Mouse (Mus musculus) adipocyte (in vitro differentiated cells): ENCODE measurements around the gene AI661453.
"Not testable (repeated sequence)": the region's sequence is repeated elsewhere in the genome, so short reads cannot be mapped to it uniquely, and the experiment has no call there.

ENCODE experiments used
- DNase-seq: peaks from one replicate; pipeline ENCODE4 v3.0.0-alpha.2; 2016; ENCODE audit warnings: low spot score

The AI661453 gene

DNA sequence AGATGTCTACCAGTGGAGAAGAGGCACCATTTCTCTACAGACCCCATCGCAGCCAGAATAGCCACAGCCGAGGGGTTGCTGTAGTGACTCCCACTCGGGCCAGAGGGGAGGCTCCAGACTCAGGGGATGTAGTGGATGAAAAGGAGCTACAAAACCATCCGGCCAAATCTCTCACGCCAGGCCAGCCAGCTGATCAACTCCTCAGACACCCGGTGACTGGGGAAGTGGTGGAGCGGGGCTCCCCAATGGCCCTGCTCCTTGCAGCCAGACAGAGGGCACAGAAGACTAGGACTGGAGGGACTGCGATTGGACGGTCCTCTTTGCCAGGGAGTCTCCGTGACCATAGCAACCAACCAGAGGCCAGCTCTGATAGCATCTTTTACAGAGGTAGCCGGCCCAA, 31.2 kb downstream of the AI661453 start:
- DNase-seq: no peak

DNA sequence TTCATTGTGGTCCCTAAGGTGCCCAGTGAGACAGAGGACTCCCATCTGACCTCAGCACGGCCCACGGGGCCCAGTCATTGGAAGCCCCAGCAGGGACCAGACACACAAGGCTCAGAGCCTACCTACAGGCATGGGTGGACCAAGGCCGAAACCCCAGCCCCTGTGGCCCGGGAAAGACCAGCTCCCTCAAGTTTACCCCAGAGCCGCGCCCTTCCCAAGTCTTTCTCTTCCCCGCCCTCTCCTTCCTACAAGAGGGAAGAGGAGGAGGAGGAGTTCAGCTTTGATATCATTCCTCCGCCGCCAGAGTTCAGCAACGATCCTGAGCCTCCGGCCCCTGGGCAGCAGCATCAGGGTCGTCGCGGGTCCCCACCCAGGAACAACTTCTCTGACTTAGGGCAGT, 31.6 kb downstream of the AI661453 start:
- no peak for DNase-seq

DNA sequence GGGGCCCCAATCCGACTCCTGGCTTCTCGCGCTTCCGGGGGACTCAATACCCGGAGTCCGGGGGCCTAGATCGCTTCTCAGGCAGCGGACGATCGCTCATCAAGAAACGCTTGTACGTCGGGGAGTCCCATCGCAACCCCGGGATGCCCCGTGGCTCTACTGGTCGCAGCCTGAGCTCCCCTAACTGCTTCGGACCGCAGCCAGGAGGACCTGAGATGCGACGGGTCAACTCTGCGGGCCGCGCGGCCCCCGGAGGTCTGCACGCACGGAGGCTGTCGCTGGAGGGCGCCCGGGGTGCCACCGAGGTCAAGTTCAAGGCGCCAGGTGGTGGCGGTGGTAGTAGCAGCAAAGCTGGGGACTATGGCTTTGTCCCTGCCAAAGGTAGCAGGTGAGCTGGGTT, 32.1 kb downstream of the AI661453 start:
- DNase-seq: no peak

DNA sequence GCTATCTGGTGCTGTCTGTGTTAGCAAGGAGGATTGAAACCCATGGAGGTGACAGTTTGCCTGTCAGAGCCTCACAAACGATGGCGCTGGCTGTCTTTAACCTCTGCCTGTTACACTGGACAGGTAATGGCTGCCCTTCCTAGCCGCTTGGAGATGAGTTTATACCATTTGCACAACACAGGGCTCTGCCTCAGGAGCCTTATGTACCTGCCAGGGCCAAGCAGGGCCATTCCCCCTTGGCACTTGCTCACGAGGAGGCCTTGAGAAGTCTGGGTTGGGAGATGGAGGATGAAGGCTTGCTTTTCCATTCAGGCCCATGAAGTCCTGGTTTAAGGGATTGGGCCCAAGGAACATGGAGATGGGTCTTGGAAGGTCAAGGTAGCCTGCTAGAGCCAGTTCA, 33.2 kb downstream of the AI661453 start:
- no peak for DNase-seq

DNA sequence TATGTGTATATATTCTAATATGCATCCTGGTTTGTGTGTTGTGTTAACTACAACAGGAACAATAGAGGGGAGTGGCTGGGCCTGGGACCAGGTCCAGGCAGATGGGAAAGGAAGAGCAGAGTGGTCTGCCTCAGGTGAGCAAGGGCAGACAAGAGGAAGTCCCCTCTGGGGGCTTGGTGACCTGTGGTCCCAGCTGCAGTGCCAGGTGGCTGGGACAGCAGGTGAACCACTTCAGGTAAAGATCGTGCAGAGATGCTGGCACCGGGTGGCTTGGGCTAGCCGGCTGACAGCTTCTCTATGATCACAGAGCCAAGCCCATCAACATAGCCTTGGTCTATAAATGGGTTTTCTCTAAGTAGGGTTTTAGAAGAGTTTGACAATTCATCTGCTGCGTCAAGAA, 33.7 kb downstream of the AI661453 start:
- DNase-seq: no peak

DNA sequence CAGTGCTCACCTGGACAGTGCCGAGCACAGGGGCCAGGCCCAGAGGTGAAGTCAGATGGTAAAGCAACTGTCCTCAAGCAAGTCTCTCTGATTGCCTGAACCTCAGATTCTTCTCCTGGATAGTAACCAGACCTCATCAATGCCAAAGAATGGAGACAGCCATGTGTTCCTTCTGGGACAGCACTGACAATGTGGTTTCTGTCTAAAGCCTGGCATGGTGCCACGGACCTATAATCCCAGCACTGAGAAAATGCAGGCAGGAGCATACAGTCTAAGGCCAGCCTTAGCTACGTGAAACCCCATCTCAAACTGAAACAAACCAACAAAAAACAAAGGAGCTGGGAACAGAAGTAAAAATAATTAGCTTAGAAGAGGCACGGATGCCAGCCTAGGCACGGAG, 34.3 kb downstream of the AI661453 start:
- no peak for DNase-seq

DNA sequence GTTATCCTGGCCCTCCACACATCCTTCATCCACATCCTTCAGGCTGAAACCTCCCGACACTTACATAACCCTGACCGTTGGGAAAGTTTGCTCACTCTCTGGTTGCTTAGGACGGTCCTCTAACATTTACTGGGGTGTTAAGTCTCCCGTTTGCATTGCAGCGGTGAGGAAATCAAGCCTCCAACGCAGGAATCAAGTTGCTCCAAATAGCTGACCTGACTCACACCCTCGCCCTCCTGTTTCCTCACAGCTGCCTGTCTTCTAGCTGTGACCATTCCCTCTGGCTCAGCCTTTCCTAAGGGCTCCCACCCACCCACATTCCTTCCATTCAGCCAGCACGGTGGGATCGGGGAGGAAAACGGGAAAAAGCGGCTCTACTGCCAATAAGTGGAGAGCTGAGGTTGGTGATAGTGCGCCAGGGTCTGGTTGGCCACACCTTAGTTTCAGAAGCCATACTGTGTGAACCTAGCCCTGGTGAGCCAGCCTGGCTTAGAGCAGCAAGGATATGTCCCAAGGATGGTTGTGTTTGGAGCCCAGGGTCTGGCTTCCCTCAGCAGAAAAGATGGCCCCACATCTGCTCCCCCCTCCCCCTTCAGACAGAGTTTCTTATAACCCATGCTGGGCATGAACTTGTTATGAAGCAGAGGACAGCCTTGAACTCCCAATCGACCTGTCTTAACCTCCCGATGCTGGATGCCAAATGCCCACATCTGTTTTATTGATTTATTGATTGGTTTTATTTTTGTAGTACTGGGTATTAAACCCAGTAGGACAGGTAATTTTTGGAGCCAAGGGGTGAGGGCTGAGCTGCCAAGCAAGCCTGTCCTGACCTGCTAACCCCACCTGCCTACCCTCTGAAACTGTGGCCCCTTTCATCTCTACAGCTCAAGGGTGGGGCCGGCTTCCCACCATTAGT, 36.3 kb downstream of the AI661453 start:
- no peak for DNase-seq

DNA sequence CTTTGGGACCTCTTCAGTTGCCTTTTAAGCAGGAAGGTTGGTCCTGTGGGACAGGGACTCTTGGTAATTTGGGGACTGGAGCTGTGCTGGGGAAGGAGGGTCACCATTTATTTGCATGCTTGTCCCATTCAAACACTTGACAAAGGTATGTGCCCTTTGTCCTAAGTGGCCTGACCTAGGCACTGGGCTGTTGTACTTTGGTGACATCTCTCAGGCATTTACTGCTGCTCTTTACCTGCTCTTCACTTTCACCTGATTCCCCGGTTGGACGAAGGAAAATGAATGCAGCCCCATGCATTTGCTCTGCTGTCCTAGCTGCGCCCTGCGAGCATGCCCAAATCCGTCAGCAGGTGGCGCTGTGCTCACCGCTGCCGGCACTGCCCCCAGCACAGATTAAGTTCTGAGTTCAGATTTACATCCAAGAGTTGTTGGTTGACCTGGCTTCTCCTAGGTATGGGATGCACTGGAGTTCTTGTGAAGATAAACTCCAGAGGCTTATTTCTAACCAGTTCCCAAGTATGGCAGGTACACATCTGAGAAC, 37.1 kb downstream of the AI661453 start:
- DNase-seq: peak; percentile 44

DNA sequence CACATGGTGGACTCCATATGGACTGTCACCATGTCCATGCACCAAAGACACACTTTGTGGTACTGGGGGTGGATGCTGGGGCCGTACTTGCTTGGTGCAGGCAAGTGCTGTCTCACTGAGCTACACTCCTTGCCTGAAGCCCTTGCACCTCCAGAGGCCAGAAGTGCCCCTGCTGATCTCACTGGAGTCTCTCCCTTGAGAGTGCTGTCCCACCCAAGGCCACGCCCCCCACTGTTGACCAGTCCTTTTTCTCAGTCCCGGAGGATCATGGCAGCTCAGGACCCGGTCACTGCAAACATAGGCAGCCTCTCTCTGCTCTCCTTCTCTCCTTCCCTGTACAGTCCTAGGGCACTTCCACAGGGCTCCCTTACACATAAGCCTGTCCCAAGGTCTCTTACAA, 37.8 kb downstream of the AI661453 start:
- no peak for DNase-seq

DNA sequence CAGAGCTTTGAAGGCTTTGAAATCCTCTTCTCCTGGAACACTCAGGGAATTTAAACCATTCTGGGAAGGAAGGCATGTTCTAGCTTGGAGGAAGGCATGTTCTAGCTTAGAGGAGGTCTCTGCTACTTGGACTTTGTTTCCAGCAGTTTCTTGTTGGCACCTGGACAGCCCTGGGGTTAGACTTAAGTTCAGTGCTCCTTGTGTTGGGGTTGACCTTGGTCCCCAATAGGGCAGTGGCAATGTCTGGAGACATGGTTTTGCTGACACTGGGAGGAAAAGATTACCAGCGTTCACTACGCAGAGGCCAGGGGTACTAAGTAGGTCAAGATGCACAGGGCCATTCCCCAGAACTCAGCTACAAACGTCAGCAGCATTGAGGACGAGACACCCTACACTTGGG, 38.8 kb downstream of the AI661453 start:
- no peak for DNase-seq

DNA sequence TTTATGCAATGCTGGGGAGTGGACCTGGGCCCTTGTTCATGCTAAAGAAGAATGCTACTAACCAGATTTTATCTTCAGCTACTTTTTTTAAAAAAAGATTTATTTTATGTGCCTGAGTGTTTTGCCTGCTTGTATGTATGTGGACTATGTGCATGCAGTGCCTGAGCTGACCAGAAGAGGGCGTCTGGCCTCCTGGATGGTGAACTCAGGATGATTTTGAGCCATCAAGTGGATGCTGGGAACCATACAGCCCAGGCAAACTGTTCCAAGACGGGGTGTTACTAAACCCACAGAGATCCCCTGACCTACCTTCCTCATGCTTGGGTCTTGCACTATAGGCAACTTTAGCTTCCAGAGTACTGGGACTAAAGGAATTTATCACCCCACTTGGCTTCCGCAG, 39.3 kb downstream of the AI661453 start:
- no peak for DNase-seq

DNA sequence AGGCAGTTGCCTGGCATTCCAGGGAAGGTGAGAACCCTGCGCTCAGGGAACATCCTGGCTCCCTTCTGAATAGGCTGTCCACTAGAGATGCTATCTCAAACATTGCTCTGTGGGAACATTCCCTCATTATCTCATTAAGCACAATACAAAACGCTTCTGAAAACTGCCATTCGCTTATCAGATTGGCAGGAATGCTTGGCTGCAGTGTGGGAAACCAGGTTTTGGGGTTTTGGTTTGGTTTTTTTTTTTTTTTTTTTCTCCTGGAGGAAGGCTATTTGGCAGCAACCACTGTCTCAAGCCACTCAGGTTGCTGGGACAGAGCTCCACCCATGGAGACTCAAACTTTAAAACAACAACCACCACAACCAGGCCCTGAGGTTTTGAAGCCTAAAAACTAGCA, 43.5 kb downstream of the AI661453 start:
- no peak for DNase-seq

DNA sequence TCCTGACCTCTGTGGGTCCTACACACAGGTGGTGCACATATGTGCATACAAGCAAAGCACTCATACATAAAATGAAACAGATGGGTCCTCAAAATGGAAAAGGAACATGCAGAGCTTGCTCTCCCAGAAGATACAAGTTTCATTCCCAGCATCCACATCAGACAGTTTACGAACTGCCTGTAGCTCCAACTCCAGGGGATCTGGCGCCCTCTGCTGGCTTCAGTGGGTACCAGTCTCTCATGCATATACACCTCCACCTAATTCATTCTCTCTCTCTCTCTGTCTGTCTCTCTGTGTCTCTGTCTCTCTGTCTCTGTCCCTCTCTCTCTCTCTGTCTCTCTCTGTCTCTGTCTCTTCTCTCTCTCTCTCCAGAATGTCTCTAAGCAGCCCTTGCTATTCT, 46.0 kb downstream of the AI661453 start:
- DNase-seq: peak; percentile 57

DNA sequence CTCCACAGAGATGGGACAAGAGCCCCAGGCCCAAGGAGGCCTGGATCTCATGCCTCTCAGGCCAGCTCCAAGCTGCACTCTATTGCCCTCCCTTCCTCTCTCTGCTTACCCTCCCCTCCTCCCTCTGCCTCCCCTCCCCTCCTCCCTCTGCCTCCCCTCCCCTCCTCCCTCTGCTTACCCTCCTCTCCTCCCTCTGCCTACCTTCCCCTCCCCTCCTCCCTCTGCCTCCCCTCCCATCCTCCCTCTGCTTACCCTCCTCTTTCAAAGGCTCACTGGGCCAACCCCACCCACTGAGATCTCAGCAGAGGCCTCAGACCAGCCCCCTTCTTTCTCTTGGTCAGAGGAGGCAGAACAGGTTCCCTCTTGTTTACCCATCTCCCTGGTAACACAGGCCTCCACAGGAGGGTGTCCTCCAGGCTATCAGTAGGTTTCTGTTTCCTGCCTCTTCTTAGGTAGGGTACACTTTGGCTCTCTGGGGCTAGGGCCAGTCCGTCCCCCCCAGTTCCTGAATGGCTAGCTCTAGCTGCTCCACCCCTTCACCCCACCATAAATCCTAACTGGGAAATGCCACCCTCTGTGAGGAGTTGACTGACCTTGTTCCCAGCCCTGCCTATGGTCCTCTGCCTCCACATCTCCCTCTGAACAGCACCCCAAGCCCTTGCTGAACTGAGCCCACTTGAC, 48.0 kb downstream of the AI661453 start:
- DNase-seq: no peak

DNA sequence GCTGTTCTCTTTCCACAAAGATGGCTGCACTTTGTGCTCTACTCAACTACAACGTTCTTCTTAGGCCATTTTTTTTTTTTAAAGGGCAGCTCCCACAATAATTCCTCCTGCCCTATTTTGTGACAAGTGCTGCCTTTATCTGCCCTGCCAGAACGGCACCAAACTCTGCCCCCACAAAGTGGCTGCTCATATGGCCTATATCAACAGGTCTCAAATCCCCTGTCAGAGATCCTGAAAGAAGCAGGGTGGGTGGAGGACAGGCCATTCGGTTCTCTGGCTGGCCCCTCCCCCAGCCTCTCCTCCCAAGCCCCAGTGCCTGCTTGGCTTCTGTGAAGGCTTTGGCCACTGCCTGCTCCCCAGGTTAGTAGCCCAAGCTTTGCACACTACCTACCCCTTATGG, 48.6 kb downstream of the AI661453 start:
- DNase-seq: no peak

DNA sequence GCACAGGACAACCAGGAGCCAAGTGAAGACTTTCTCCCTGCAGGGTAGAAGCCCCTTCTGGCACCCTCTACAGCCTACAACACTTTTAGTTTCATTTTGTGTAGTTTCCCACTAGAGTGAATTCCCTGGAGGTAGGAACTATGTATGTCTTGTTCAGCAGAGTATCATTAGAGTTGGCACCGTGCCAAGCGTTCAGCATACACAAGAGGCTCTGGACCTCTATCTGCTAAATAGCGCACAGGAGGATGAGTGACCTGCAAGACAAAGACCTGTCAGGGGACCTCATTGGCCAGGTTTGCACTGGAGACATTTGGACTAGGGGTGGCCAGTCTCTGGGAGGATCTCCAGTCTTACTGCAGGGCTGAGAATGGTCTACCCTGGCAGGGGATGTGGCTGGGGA, 49.4 kb downstream of the AI661453 start:
- no peak for DNase-seq

DNA sequence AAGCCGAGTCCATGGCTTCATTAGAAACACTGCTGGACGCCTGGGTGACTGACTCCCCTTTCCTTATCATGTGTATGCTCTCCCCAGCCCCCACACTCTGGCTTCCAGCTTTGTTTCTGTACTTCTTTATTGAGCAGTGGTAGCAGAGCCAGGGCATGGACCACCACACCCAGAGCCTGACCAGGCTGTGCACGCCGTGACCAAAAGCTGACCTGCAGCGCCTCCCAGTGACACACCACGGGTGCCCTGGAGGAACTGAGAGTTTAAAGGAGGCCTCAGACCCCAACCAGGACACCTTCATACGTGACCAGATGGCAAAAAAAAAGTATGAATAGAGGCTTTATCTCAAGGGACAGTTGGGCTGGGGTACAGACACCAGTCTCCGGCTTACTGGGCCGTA, 54.4 kb downstream of the AI661453 start:
- no peak for DNase-seq

DNA sequence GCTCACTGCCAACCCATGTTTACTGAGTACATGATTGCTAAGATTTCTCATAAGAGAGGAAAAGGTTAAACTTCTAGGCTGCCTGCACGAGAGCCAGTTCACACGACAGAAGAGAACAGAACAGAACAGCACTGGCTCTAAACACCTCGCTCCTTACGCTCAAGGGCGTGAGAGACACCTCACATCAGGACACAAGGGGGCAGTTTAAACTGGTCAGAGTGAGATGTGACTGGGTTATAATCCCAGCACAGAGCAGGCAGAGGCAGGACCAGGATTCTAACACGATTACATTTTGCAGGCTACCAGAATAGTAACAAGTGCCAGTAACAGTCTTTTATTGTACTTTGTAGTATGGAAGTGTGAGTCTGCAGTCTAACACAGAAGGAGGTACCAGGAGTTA, 56.3 kb downstream of the AI661453 start:
- no peak for DNase-seq

DNA sequence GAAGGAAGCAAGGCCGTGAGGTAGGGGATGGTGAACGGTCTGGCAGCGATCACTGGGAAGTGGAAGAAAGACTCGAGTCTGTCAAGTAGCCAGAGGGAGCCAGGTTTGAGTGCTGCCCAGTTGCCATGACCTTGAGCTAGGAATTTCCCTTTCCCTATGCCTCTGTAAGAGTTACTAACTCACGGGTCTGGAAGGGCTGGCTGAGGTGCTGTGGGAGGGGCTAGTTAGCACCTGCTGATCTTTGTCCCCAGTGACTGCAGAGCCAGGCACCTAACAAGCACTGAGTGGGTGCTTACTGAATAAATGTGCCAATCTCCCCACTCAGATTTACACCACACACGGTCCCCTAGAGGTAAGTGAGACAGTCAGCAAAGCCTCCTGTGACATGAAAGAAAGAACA, 57.2 kb downstream of the AI661453 start:
- DNase-seq: no peak

DNA sequence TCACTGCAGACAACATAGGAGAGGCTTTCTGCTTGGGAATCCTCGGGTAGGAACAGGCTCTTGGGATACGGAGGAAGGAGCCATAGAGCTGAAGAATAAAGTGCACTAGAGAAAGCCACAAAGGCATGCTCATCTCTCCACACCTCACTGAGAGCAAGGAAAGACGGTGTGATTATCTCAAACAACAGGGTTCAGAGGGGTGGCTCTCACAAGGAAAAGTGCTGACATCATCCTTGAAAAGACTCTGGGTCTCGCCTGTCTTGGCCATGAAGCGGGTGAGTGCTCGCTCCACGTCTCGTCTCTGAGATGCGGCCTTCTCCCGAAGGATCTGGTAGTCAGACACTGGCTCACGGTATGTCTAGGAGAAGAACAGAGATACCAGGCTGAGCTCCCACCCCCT, 57.7 kb downstream of the AI661453 start:
- DNase-seq: no peak

DNA sequence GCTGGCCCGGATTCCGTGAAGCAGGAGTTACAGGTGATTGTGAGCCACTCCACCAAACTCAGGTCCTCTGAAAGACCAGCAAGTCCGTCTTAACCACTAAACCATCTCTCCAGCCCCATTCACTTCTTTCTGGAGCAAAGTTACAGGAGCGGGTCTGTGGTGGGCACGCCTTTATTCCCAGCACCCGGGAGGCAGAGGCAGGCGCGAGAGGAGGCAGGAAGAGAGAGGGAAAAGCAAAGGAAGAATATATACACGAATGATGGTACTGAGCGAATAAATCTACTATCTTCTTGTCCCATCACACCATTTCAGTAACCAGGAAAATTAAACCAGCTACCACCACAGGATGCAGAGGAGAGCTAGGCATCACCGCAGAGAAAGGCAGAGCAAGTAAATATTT, 65.1 kb downstream of the AI661453 start:
- DNase-seq: no peak

DNA sequence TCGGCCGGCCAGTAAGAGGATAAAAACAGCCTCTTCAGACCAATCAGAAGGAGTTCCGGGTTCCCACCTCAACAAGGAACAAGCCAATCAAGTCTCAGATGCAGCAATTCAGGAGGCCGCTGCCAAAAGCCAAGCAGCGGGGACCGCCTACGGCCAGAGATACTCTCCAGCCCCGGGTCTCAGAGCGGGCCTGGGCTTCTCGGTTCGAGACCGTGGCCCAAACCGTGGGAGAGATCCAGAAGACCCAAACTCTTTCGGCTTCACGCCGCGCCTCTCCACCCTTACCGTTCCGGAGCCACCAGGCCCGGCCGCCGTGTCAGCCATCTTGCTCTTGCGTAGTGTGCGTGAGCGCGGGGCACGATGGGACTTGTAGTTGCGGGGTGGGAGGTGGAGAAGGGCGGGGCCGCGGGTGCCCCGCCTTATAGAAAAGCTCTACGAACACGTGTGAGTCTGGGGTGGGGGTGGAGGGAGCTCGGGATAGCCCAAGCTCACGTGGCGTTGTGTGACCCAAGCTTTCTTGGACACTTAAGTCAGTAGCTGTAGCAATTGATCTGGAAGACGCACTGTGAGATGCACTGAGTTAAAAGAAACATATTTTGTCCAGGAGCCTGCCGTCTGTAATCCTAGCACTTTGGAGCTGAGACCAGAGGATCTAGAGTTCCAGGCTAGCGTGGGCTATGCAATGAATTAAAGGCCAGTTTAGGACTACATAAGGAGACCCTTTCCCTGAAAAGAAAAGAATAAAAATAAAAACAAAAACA, 65.7 kb downstream of the AI661453 start, which contains the start of gene Taf8:
Gene Taf8, minus strand, starts transcription at position 347 of the 761 bp plus-strand sequence.
- DNase-seq: peak; percentile 96

DNA sequence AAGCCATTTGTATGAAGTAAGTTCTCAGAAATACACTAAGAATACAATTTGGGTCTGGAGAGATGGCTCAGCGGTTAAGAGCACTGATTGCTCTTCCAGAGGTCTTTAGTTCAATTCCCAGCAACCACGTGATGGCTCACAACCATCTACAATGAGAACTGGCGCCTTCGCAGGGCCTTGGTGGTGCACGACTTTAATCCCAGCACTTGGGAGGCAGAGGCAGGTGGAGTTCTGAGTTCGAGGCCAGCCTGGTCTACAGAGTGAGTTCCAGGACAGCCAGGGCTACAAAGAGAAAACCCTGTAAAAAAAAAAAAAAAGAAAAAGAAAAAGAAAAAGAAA, 66.3 kb downstream of the AI661453 start:
- DNase-seq: not testable (repeated sequence)
